Mouse (Mus musculus) mature B cell (primary cell): ENCODE measurements around the gene Gm5475.

Source experiments
- in situ Hi-C: fragments of 300-500 bp; cut with MboI; formaldehyde crosslinking; loops from 2 replicates; pipeline ENCODE4 v1.14.3; 2019

The Gm5475 gene

DNA sequence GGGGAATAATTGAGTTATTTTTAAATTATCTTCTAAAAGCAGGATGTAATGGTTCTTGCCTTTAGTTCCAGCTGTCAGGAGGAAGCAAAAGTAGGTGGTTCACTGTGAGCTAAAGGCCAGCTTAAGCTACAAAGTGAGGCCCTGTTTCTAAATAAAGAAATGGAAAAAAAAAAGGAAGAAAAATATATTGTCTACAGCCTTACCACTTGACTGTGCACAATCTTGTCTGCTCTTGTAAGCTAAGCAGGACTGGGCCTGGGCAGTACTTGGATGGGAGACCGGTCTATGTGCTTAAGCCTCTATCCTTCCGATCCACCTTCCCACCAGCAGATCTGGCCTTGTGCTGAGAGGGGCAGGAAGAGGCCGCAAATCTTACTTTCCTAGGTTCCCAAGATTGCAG, 27.5 kb downstream of the Gm5475 start:
- in situ Hi-C loops, result no loop called here

- in situ Hi-C loops, result no loop called here
Measured at GRCm38 (mm10) chr15:100451245-100451644, 29.3 kb downstream of the Gm5475 start.

DNA sequence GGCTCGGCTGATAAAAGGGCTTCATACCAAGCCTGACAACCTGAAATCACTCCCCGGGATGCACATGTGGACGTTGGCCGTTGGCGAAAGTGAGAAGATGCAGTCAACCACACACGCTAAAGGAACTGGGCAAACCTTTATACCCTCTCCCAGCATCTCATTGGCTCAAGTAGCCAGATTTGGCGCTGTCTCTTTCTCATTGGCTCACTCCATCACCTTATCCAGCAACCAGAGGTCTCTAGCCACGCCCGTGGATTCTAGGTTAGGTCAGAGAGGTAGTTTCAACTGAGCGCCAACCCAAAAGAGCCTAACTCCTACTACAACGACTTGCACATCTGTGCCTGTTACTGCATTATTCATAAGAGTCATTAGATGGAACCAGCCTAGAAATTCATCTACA, 30.5 kb downstream of the Gm5475 start:
- in situ Hi-C loops, result no loop called here

- in situ Hi-C loops, result no loop called here
Measured at GRCm38 (mm10) chr15:100456356-100456991, 34.5 kb downstream of the Gm5475 start.

- in situ Hi-C loops, result no loop called here
Measured at GRCm38 (mm10) chr15:100457340-100457739, 35.4 kb downstream of the Gm5475 start.

- in situ Hi-C loops, result no loop called here
Measured at GRCm38 (mm10) chr15:100458055-100458454, 36.1 kb downstream of the Gm5475 start.

DNA sequence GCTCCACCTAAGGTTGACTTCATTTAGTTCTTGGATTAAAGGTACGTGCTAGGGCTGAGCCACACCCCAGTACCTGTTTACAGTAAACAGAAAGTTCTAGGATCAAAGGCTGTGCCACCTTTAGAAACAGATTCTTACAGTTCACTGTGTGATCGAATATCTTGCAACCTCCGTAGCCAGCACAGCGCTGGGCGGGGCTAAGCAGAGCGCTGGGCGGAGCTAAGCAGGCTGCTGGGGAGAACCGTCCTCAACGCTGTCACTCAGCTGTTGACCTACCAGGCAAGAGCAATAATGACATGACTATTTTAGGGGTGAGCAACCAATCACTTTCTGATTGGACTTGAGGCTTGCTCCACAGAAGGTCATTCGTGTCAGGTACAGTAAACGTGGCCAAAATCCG, 39.0 kb downstream of the Gm5475 start:
- in situ Hi-C loops, result no loop called here

DNA sequence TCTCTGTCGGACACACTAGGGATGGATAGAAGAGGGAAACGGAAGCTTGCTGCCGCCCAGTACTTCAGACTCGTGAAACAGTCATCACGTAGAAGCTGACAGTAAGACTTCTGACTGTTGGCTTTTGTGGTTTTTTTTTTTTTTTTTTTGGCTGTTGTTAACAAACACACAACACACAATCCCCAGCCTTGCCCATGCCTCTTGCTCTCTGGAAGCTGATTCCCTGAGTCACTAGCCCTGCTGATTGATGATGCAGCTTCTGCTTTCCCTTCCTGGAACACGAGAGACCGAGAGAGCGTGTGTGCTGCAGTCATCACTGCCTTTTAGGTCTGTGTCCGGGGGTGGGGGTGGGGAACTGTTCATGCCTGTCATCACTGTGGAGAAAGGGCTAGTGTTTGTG, 39.7 kb downstream of the Gm5475 start:
- in situ Hi-C loops, result no loop called here

DNA sequence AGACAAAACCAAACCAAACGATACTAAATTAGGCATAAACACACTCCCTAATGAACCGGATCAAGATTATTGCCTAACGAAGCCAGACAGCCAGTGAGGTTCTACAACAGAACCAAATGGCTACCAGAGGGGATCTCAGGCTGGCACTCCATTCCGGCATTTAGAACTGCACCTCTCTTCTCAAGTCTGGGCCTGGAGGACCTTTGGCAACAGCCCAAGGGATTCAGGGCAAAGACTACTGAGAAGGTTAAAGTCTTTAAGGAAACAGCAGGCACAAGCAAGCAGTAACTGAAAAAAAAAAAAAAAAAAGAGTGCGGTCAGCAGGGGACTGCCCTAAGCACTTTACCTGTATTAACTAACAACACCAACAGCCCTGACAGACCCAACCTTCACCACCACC, 40.1 kb downstream of the Gm5475 start:
- in situ Hi-C loops, result no loop called here

DNA sequence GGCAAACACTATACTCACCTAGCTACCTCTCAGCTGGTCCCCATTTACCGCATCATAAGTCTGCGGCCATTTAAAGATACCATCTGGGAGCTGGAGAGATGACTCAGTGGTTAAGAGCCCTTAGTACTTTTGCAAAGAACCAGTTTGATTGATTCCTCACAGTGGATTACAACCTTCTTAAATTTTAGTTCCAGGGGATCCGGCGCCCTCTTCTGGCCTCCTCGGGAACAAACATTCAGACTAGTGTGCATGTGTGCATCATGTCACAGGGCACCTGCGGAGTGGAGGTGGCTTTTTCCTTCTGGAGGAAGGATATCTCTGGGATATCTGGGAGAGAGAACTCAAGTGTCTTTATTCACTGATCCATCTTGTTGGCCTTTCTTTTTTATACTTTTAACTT, 41.8 kb downstream of the Gm5475 start:
- in situ Hi-C loops, result no loop called here

- in situ Hi-C loops, result no loop called here
Measured at GRCm38 (mm10) chr15:100465432-100465831, 43.5 kb downstream of the Gm5475 start.

DNA sequence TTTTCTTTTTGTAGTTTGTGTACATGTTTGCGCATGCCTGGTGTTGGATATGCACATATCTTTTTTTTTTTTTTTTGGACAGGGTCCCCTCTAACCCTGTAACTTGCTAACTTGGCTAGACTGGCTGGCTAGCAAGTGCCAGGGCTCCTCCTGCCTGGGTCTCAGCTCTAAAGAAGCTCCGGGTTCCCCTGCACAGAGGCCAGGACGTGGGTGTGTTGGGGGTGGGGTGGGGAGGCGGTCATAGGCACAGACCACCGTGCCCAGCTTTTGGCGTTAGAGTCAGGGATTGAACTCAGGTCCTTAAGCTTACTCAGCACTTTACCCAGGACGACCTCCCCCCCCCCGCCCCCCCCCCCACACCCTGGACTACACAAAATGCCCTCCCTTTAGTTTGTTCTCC, 45.8 kb downstream of the Gm5475 start:
- in situ Hi-C loops, result no loop called here

DNA sequence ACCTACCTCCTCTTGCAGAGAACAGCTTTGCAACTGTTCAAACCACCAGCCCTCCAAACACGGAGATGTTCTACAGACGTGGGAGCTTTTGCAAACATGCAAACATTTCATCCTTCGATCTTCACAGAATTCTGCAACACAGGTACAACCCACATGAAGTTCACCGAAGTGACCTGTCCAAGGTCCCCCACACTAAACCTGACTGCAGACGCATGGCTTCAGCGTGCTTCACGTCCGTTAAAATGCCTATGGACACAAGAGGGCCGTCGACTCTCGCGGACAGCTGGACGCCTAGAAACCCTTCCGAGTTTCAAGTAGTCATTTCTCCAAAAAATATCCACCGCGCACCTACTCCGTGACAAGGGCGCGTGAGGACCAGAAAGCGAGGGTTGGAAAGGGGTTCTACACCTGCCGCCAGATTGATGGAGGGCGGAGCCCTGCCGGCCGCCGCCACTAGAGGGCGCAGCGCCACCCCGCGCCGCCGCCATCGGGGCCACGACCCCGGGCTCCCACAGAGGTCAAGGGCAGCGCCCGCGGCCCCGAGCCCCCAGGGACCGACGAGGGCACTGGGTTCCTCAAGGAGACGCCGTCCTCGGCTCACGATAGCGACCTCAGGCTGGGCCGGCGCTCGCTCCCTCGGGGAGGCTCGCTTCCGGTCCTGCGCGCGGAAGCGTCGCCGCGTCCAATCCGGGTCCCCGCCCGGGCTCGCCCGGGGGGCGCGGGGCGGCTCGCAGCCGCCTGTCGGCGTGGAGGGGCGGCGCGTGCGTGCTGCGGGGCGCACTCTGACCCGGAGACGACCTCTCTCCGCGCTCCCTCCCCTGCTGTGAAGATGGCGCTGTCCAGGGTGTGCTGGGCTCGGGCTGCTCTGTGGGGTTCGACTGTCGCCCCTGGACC, 46.6 kb downstream of the Gm5475 start, which contains the start of gene Letmd1:
Gene Letmd1 (plus strand): TSS at position 729 of the 894 bp plus-strand sequence.
- in situ Hi-C loops, result no loop called here

- in situ Hi-C loops, result no loop called here
Measured at GRCm38 (mm10) chr15:100469189-100469545, 47.2 kb downstream of the Gm5475 start.

DNA sequence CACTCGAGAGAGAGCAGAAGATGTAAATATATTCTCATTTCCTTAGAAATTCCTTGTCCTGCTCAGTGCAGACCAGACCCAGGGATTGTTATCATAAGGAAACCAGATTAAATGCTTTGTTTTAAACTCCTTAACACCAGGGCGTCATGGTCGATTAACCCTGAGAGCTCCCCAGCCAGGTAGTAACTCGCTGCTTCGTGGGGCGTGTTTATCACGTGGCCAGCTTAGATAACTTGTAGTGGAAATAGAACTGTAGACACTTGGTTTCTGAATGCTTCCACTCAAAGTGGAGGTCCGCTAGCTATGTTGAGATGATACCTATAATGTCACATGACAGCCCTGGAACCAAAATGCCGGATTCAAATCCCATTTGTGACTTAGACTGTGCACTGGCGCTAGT, 48.1 kb downstream of the Gm5475 start:
- in situ Hi-C loops, result no loop called here

DNA sequence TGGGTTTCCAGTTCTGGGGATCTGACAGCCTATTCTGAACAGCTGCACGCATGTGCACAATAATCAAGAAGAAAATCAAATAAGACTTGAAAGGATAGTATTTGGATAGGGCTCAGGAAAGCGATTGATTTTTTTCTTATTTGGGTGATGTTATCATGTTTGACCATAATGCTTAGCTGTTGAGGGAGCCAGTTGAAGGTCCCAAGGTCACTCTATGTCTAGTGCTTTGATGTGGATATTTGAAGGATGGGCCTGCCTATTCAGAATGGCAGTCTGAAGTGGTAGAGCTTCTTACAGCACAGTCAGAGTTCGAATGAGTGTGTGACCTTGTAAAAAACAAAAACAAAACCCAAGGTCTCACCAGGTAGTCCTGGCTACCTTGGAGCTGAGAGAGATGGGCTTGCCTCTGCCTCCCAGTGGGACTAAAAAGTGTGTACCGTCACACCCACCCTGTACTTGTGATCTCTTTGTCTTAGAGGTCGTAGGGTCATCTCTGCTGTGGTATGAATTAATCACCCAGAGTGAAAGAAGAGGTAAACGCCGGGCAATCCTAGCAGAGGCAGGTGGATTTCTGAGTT, 52.1 kb downstream of the Gm5475 start:
- in situ Hi-C loops, result no loop called here
